Mouse (Mus musculus): ENCODE measurements around the gene Immp2l.
A peak's percentile ranks its signal among the peaks of the same experiment; 100 is the strongest.
"Not testable (repeated sequence)": the region's sequence is repeated elsewhere in the genome, so short reads cannot be mapped to it uniquely, and the experiment has no call there.

Immp2l gene

DNA sequence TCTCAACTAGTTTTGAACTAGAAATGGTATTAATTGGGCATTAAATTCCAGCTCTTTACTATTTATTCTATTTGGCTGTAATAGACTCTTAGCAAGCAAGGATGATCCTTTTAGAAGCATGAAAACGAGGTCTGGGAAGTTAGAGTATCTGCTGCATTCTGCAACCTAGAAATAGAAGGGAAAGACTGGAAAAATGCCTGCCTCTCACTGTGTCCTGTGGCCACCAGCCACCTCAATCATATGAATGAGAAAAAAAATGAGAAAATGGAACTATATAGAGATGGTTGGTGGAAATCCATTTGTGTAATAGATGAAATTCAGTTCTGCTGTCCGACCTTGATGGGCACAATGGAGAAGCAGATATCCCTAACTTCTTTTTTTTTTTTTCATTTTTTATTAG, 810.8 kb downstream of the Immp2l start:
- no peak for DNase-seq (ENCODE audit: low spot score in 2 of 2)

DNA sequence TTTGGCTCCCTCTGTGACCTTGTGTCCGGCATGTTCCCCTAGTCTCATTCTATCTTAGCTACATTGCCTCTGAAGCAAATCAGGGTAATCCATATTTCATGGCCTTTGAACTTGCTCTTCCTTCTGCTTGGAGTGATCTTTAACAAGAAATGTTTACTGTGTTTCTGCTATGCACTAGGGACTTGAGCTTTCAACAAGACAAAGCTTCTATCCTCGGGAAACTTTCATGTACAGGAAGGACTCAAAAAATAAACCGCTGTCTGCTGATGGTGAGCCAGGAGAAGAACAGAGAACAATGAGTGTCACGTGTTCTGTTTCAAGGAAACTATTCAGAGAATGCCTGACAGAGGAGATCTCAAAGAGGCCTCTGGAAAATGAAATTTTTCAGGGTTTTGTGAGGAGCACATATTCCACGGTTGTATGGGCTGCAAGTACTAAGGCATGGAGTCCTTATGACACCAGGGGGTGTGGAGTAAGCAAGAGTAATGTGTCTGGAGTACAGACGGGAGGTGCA, 814.5 kb downstream of the Immp2l start:
- DNase-seq (ENCODE audit: low spot score in 2 of 2): no peak

DNA sequence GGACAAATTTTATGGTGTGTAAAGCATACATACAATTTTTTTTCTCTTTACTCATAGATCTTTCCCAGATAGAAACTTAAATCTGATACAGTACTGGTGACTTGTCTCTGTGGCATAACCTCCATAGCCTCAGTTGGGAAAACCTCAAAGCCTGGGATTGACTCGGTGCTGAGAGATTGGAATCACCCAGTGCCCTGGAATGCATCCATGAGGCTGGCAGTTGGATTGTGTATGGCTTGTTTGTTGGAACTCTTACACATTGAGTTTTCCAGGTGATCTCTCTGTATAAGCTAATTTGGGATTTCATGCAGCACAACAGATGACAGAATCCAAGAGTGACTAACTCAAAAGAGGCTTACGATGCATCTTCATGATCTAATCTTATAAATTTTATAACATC, 815.4 kb downstream of the Immp2l start:
- no peak for DNase-seq (ENCODE audit: low spot score in 2 of 2)

DNA sequence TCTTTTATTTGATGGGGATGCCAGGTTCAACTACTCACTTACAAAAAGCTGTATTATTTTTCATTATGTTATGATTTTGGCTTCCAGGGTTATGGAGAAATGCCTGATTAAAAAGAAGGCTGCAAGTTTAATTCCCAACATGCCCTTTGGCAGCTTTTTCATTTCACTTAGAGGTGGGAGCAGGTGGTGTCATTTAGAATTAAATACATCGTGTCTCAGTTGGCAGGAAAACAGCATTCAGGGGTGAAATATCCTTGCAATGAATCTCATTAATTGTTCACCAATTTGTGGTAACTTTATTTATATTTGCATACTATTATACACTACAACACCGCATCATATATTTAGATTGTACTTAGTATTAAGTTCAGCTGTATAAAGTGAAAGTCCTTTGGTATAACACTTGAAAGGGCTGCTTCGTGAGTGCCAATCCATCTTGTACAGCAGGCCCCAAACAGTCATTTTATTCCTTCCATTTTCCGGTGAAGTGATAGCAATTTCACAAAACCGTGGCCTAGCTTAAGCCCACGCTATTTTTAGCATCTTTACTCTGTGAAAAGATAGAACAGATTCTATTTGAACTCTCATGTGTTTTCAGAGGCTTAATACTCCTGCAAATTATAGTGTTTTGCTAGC, 818.9 kb downstream of the Immp2l start:
- DNase-seq (ENCODE audit: low spot score in 2 of 2): no peak

DNA sequence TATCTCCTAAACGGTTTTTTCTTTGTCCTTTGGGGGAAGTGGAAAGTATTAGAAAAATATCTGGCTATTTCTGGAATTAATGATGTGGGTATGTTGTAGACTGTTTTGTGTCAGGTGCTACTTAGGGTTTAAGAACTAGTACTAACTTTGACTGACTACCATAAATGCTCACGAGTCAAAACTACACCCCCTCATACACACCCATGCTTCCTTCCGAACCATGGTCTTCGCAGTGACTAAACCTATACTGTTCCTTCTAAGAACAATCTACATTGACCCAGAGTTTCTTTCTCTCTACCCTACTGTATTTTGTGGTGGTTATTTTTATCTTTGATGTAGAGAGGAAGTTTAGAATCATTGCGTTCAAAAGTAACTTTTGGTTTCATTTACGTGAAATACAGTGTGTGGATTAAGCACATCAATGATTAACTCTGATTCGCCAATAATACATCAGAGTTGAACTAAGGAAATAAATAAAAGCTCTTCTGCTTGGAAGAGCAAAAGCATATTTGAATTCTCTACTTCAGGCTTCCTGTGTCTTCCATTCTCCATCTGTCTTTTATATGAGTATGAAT, 828.1 kb downstream of the Immp2l start:
- no peak for DNase-seq (ENCODE audit: low spot score in 2 of 2)

DNA sequence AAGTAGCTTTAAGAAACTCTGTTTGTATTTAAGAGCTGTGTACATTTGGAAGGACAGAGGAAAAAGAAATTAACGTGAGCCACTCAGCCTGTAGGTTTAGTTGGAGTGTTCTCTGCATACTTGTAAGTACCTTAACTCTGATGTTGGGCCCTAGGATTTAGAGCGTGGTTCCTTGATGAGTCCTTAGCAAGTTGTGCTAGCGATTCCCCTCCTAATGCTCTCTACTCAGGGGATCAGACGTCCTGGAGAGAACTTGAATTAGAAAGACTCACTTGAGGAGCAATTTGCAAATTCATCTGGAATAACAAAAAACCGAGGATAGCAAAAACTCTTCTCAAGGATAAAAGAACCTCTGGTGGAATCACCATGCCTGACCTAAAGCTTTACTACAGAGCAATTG, 835.8 kb downstream of the Immp2l start:
- DNase-seq (ENCODE audit: low spot score in 2 of 2): not testable (repeated sequence)

DNA sequence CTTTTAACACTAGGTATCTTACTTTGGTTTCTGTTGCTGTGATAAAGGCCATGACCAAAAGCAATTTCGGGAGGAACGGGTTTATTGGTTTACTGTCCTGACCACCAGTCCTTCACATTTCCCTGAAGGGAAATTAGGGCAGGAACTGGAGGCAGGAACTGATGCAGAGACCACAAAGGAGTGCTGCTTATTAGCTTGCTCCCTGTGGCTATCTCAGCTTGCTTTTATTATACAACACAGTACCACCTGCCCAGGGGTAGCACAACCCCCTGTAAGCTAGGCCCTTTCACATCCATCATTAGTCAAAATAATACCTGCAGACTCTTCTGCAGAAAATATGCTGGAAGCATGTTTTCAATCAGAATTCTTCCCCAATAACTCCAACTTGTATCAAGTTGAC, 844.4 kb downstream of the Immp2l start:
- DNase-seq (ENCODE audit: low spot score in 2 of 2): no peak

DNA sequence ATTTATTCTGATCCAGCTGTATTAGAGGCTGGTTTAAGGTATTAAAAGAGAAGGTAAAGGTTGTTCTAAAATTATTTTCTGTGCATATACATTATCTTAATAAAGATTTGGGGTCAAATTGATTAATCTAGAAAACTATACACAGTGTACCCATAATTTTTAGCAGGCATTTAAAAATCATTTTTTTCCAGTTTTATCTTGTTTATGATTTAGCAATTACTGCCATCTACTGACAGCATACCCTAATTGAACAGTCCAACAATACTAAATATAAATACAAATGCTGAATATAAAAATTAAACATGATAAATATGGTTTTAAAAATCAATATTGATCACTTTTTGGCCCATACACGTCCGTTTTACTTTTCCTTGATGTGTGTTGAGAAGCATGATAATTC, 850.1 kb downstream of the Immp2l start:
- DNase-seq (ENCODE audit: low spot score in 2 of 2): no peak

DNA sequence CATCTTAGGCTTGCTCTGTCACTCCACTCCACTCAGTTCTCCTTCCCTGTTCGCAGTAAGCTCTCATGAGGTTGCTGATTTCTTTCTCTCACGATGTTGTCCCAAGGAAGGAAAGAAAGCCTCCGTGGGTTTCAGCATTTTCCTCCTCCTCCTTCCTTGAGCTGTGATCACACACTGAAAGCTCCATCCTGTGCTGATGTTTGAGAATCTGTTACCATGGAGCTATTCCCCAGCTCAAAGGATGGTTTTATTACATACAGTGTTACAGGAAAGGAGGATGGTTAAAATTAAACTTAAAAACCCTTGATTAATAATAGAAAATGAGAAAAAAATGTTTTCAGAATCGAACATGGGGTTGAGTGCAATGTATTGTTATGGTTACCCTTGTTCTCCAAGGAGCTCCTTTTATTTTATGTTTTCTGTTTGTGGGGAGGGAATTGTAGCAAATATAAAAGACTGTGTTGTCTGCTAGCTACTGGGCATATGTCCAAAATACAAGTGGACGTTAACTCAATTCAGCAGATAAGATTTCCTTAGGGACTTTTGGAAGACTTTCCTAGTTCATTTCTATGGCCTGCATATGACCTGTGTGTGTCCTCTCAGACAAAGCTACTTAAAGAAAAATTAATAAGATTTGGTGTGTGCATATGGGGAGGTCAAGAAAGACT, 853.5 kb downstream of the Immp2l start:
- no peak for DNase-seq (ENCODE audit: low spot score in 2 of 2)

DNA sequence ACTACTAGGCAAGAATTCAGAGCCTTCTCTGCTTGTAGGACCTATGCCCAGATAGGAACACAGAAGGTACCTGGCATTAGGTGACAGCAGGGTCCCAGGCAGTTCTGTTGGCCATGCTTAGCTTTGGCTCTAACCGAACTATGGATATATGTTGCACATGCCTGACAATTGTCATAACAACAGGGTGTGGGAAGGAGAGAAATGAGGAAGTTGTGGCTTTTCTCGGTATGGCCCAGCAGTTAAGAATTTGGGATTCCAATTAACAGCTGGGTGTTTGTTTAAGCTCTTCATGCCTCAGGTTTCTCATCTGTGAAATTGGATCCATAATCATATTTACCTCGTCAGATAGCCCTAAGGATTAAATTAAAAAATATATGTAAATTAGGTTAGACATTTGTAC, 854.6 kb downstream of the Immp2l start:
- peak; percentile 5 to 9 for DNase-seq (ENCODE audit: low spot score in 2 of 2)

DNA sequence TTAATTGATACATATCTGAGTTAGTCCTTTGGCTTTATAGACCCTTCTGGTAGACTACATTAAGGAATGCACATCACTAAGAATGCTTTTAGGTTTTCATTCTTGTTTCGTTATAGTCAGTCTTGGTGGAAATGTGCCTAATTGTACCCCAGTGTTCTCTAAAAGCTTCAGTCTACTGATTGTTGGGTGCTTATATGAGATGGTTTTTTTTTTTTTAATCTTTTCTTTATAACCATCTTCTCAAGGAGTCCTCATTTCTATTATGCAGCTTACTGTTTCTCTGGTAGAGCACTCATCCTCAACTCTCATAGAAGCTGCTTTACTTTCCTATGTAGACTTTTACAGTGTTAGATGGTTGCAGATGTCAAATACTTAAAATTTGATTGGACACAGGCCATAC, 855.1 kb downstream of the Immp2l start:
- no peak for DNase-seq (ENCODE audit: low spot score in 2 of 2)

DNA sequence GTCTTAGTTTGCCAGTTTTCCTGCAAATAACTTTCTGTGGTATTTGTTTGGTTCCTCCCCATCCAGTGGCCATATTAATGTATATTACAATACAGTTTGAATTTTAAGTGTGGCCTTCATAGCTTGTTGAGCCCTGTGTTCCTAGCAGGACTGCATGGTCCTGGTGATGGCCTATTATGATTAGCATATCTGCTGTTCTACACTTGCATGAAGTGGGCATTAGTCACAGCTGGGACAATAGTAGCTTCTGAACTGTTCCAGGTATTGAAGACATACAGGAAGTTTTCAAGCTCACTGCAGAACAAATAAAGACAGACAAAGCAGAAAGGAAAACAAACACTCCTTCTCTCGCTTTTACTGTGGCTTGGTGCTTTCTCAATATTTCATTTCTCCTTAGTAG, 855.5 kb downstream of the Immp2l start:
- no peak for DNase-seq (ENCODE audit: low spot score in 2 of 2)

DNA sequence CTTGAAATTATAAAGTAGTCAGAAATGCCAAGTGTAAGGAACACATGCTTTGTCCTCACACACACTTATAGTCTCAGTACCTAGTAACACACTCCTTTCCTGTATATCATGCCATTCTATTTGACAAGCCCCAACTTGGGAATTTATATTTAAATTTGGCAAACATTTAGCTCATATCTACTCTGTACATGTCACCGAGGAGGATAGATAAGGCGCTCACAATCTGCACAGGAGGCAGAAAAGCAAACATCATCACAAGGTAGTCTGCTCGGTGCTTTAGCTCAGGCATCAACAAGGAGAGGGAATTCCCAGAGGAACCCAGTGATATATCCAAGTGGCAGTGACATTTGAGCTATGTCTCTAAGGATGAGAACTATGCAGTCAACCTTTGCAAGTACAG, 856.9 kb downstream of the Immp2l start:
- no peak for DNase-seq (ENCODE audit: low spot score in 2 of 2)

DNA sequence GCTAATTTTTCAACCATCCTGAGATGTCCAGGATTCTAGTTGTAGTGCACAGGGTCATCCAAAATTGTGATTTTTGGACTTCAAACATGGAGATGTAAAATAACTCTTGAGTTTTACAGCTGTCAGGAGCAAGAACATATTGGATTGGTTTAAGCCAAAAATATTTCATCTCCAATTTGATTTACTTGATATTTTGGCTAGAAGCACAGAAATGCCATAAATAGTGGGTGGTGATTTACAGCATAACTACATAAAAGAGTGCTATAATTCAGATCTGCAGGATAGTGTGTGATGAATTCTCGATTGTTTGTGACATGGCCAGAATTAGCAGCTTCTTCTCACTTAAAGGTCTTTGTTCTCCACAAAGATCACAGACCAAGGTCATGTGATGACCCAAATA, 884.1 kb downstream of the Immp2l start:
- no peak for DNase-seq (ENCODE audit: low spot score in 2 of 2)

DNA sequence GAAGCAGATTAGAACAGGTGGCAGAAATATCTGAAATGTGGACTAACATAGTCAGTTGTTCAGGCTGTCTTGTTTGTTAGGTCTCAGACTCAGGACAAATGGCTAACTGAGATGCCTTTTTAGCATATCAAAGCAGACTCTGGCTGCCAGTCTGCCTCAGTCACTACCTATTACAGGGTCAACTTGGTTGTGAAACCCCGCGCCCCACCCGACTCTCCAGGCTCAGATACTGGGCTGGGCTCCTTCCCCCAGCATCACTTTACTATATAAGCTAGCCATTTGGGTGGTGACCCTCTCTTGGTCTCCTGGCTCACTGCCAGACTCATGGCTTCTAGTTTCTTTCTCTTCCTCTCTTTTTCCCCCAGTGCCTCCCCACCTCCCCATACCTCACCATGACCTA, 887.7 kb downstream of the Immp2l start:
- DNase-seq (ENCODE audit: low spot score in 2 of 2): no peak

DNA sequence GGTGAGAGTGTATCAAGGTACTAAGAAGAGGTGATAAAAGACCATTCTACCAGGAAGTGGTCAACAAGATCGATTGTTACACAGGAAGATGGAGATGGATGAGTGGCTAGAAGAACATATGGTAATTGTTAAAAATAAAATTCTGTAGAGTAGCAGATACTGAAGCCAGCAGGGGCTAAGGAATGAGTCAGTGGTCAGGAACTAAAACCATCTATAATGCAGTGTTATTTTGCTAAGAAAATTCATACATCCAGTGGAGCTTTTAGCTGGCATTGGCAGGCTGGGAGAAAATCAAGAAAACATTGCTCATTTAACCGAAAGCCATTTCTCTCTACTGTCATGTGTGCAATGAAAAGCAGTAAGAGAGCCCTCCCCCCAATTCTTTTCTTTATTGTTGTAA, 913.9 kb downstream of the Immp2l start:
- no peak for DNase-seq (ENCODE audit: low spot score in 2 of 2)

DNA sequence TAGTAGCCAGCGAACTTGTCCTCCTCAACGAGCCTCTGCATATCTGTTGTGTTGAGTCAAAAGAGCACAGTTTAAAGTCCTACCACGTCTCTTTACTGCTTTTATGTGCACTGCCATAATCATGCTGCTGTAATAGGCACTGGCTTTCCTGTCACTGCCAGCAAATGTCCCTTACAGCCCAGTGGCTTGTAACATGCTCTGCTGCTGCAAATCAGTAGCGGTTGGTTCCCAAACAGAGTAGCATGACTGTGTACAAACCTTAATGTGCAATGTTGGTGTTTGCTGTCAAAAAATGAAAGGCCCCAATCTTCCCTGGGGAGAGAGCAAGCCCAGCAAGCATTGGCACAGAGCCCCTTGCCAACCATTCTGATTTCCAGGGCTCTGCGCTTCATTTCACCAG, 918.0 kb downstream of the Immp2l start:
- DNase-seq (ENCODE audit: low spot score in 2 of 2): no peak

DNA sequence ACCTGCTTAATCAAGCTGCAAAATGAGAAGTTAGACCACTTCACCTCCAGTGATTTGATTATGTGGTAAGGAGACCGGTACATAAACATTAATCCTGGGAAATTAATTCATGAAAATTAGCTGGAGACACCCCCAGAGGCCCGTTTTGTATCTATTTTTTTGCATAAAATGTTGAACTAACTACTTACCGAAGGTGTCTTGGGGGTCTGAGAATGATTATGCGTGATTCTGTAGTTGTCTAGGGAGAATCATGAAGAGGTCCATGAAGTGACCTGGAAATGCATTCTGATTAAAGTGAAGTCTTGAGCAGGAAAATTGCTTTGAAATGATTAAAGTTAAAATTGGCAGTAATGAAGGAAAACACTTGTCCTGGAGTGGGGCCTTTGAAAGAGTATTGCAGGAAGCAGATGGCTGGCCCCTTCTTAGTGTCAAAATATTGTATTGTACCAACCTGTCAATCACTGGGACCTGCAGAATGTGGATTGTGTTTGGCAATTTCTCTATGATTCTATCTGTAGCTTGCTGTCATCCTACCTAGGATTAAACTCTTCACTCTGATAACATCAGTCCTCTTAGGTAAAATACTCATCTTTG, 920.3 kb downstream of the Immp2l start:
- no peak for DNase-seq (ENCODE audit: low spot score in 2 of 2)

DNA sequence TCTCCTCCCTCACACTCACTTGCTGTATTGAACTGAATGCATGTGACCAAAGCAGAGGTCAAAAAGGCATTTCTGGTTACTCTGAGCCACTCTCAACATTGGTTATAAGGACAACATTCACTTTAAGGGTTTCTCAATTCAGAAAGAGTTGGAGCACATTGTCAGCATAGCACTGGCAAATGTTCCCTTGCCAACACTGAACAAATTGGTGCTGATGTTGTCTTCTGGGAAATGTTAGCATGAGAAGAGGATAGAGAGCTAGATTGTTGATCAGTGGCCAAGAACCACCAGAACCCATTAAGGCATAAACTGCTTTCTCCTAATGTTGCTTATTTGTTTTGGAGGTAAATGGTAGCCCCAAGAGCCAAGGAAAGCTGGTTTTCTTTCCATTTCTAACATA, 922.6 kb downstream of the Immp2l start:
- DNase-seq (ENCODE audit: low spot score in 2 of 2): no peak

DNA sequence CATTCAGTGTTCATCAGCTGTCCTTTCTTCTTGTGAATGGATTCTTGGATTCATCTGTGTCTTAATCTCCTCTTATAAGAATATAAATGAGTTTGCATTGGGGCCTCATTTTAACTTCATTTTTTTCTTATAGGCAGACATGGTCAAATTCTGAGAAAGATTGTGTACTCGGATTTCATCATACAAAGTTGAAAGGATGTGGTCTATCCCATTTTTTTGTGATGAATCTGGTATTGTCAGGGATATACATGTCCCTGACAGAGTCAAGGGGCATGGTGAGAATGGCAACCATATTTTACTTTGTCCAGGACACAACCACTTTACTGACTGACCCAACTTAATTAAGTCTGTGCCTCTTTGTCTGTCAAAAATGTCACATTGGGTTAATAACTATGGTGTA, 925.5 kb downstream of the Immp2l start:
- DNase-seq (ENCODE audit: low spot score in 2 of 2): no peak

DNA sequence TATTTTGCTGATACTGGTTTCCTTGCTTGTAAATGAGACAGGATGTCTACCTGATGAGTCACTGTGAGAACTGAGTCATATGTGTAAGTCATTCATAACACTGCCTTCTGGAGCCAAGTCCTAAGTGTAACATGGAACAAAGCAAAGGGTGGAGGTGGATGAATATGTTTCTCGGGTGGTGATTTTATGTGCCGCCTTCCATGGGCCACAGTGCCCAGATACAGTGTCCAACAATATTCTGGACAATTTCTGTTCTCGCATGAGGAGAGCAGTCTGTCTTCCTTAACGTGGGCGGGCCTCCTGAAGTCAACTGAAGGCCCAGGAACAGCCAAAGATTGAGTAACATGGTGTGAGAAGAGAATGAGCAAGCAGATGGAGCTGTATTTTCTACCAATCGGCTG, 926.0 kb downstream of the Immp2l start:
- no peak for DNase-seq (ENCODE audit: low spot score in 2 of 2)

DNA sequence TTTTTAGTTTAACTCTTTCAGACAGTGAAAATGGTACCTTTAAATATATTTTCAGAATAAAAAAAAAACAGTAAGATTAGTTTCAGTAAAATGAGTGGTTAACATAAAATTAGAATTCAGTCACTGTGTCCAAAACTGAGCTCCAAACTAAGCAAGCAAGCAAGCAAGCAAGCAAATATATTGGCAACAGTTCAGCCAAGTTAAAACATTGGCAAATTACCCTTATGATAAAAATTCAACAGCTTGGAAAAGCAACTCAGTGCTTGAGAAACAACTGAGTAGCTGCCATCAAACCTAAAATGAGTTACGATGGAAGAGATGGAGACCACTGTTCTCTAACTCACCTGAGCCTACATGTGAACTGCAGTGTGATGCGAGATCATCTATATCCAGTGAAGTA, 926.8 kb downstream of the Immp2l start:
- DNase-seq (ENCODE audit: low spot score in 2 of 2): no peak

DNA sequence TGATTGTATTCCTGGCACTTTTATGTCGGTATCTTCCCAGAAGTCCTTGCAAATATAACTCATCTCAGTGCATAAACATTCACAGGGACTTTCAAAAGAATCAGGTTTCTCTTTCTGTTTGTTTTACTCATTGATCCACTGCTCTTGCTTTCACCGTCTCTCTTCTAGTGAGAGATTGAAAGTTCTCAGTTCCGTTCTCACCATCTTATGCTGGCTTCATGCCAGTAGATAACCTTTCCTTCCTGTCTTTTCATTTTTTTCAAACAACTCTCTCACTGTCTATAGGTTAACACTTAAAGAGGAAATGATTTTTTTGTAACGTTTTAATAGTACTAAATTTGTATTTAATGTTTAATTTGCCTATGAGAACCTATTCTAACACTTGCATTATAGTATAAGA, 937.1 kb downstream of the Immp2l start:
- DNase-seq (ENCODE audit: low spot score in 2 of 2): peak; percentile 20 to 45

All from spleen, postnatal 36 days (tissue).